Mouse (Mus musculus): ENCODE data around the gene Gse1. TPM values are rescaled to one million over a fixed set of nuclear protein-coding genes. Genes with fewer than 3 reads are reported as not detected.

Gse1 gene
- total RNA-seq, 2 experiments from 2014 or later: 77.7 to 105 TPM

DNA sequence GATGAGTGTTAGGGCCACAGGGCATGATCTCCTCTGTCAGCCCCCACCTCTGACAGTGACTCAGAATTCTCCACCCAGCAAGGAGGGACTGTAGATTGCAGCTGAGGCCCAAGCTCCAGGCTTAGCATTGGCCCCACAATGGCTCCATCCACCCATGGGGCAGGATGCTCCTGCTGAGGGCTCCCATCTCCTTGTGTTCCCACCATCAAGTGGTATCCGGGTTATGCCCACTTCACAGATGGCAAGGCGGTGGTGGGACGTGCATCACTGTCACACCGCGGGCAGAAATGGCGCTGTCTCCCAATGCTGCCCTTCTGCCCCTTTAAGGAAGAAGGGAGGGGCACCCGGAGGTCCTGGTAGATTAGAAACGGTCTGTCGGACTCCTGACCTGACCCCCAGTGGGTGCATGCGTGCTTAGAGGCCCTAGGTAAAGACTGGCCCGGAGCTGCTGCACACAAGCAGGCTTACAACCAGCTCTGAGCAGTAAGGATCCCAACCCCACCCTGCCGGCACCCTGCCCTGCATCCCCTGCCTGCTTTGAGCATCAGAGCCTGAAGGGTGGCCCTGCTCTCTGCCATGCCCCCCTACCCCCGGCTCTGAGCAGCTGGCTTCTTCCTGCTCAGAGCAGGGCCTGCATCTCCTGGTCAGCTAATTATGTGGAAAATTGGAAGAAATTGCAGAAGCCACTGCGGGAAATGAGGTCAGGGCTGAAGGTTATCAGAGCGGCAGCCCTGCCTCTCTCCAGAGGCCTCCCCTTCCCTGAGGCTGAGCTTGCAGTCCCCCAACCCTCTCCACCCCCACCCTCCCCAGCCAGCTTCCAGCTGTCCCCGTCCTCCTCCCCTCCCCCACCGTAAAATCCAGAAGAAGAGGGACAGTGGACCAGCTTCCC is 67.0 kb downstream of the Gse1 start:
- no peak for DNase-seq (ENCODE audit: extremely low spot score in 1 of 2, low spot score in 2 of 2)
- no peak overlapping the region for H3K27ac ChIP-seq
- no peak for TF ChIP-seq CTCF (IDR thresholded peaks at IDR 0.05)
- intact Hi-C loops (cut with DNase I): no loop called here
- no peak overlapping the region for H3K4me3 ChIP-seq

DNA sequence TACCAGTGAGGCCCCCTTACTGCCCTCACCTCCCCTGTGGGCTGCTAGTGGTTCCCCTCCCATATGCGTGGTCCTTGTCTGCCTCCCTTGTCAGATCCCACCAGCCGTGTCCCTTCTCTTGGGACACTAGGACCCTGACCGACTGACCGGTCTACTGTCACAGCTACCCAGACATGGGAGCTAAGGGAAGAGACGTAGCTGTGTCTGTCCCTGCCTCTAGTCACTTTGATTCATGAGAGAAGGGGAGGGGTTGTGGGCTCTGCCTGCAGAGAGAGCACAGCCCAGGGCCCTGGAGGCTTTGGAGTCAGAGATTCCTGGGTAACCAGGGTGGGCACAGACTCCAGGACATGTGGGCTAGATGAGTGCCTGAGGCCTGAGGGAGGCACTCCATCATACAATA is 68.7 kb downstream of the Gse1 start:
- no peak for TF ChIP-seq CTCF (IDR thresholded peaks at IDR 0.05)
- no peak overlapping the region for H3K27ac ChIP-seq
- H3K4me3 ChIP-seq: no peak overlapping the region
- DNase-seq (ENCODE audit: extremely low spot score in 1 of 2, low spot score in 2 of 2): no peak
- intact Hi-C loops (cut with DNase I): no loop called here

DNA sequence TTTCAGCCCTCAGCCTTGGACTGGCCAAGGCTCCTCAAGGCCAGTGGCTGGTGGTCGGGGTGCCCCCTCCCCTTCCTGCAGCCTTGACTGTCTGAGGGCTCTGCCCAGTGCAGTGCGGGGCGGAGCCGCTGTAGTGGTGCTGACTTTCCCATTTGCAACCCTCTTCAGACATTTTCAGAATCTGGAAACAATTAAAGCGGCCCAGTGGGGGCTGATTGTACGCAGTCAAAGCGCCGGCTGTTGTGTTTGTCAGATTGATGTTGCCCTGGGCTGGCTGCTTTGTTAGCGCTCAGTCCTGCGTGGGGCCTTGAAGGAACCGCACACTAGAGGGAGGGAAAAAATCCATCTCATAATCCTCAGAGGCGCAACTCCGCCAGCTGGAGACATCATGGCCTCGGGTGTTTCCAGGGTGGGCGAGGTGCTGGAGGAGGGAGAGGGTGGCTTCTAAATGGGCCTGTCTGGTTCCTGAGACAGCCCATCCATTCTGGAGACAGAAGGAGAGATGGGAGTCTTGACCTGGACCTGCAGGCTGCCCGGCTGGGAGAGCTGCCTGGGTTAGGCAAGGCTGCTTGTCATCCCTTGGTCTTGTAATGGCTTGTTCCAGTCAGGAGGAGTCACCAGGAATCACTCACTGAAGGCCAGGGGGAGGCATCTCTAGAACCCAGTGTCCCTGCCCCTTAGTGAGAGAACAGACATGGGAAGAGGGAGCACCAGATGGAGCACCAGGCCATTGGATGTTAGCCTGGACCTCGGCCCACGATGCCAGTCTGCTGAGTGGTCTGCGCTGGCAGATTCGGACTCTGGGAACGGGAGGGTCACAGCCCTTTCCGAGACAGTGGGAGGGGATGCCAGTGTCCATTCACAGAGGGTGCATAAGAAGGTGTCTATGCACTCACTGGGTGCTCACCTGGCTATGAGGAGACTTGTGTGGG is 70.6 kb downstream of the Gse1 start:
- no peak for DNase-seq (ENCODE audit: extremely low spot score in 1 of 2, low spot score in 2 of 2)
- intact Hi-C loops (cut with DNase I): no loop called here
- no peak overlapping the region for H3K4me3 ChIP-seq
- no peak overlapping the region for H3K27ac ChIP-seq
- no peak for TF ChIP-seq CTCF (IDR thresholded peaks at IDR 0.05)

DNA sequence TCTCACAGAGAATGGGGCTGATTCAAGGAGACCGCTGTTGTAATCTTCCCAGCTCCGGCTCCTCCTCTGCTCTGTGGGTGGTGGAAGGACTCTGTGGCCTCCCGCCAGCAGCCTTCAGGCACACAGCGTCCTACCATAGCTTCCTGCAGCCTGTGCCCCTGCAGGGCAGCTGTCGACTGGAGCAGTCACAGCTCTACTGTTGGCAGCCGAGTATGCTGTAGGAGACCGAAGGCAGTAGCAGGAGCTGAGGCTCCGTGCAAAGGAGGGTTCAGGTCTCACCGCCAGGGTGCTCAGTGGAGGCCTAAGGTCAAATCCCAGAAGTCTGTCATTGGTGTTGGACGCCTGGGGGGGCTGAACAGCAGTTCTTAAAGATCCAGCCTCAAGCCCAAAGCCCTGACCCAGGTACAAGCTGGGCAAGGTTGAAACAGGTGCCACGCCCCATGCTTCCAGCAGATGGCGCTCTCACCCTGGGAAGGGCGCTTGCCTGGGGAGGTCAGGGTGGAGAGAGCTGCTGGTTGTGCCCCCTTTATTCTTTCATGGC is 72.4 kb downstream of the Gse1 start:
- DNase-seq (ENCODE audit: extremely low spot score in 1 of 2, low spot score in 2 of 2): peak; percentile 64 to 81
- intact Hi-C loops (cut with DNase I): loop anchor here (5.0 kb wide), 2 partner anchors 237 to 297 kb away; no protein-coding TSS in a partner anchor
- TF ChIP-seq CTCF (IDR thresholded peaks at IDR 0.05): peak; percentile 95
- Histone ChIP-seq H3K4me3 (no peak overlapping the region), H3K27ac (peak overlapping the region; percentile 65)

DNA sequence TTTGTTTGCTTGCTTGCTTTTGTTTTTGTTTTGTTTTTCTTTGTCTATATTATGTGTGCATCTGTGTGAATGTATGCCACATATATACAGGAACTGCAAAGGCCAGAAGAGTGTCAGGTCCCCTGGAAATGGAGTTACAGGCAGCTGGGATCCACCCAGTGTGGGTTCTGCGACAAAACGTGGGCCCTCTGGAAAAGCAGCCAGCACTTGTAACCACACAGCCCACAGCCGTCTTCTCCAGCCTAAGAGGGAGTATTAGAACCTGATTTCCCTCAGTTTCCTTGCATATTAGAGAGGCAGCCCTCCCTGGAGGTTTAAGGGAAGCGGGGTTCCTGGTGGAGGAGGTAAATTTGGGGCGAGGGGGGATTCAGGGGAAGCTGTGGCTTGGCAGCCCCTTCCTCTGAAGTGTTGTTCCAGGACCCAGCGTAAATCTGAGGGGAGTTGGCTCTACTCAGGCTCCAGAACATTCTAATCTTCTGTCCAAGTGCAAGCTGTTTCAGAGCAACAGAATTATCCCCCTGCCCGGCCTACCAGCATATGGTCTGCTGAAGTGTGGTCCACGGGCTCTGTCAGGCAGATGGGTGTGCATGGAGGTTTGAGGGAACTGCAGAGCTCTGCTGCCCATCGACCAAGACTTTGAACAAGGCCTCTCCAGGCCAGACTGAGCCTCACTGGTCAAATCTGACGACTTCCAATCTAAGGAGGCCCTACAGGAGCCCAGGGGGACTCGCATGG is 74.9 kb downstream of the Gse1 start:
- Histone ChIP-seq H3K4me3 (no peak overlapping the region), H3K27ac (peak overlapping the region; percentile 76)
- DNase-seq (ENCODE audit: extremely low spot score in 1 of 2, low spot score in 2 of 2): no peak
- intact Hi-C loops (cut with DNase I): loop anchor here (5.0 kb wide), 2 partner anchors 234 to 294 kb away; no protein-coding TSS in a partner anchor
- TF ChIP-seq CTCF (IDR thresholded peaks at IDR 0.05): no peak

DNA sequence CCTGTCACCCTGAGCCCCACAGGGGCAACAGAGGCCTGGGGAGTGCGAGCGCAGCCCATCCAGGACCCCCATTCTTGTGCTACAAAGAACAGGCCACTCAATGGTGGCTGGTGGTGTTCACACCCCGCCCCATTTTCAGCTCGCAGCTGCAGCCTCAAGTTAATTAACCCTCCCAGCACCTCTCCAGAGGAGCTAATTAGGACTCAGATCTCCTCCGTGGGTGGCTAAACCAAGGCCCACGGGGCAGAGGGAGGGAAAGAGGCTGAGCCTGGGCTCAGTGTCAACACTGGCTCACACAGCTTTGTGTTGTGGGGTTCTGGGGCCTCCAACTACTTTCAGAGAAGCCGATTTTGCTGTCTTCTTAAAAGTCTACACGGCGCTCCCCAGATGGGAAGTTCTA is 75.8 kb downstream of the Gse1 start:
- intact Hi-C loops (cut with DNase I): loop anchor here (5.0 kb wide), 2 partner anchors 233 to 293 kb away; no protein-coding TSS in a partner anchor
- DNase-seq (ENCODE audit: extremely low spot score in 1 of 2, low spot score in 2 of 2): no peak
- no peak for TF ChIP-seq CTCF (IDR thresholded peaks at IDR 0.05)
- peak overlapping the region; percentile 76 for H3K27ac ChIP-seq
- H3K4me3 ChIP-seq: no peak overlapping the region

DNA sequence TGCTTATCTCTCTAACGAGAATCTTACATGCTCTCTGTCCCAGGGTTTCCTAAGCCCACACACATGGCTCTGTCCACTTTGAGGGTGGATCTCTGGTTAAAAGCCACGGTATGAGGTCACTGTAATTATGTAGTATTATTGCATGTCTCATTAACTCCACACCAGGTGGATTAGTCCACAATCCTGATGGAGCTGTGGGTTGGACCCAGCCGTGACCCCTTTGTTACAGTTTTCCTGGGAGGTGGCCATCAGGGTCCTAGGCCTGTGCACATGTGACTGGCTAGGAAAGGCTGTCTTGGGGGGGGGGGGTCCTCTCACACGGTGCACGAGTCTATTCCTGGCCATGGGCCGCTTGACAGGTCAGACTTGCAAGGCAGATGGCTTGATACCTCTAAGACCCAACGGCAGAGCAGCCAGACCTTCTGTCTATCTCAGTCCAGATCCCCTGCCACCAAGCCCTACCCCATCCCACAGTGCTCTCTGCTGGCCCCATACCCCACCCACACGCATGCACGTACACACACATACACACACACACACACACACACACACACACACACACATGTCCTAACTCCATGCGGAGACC is 77.6 kb downstream of the Gse1 start:
- no peak for TF ChIP-seq CTCF (IDR thresholded peaks at IDR 0.05)
- intact Hi-C loops (cut with DNase I): no loop called here
- H3K27ac ChIP-seq: no peak overlapping the region

DNA sequence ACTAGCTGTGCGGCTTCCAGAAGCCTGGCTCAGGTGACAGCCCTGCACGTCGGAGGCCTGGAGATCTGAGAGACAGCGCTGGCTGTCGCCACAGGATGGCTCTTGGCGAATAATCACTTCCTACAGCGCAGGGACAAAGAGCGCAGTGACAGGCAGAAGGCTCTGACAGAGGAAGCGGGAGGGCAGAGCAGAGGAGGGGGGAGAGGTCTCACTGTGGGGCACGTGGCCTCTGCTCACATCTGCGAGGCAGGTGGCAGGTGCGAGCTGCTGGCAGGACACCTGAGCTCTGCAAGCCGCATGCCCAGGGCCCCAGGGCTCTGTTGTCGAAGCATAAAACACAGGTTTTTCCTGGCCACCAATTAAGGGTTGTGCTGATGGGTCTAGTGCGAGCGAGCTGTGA is 78.8 kb downstream of the Gse1 start:
- H3K27ac ChIP-seq: peak overlapping the region; percentile 47; the same call in 1 of the 2 replicates
- no peak for TF ChIP-seq CTCF (IDR thresholded peaks at IDR 0.05)
- no peak overlapping the region for H3K4me3 ChIP-seq
- intact Hi-C loops (cut with DNase I): no loop called here
- DNase-seq (ENCODE audit: extremely low spot score in 1 of 2, low spot score in 2 of 2): no peak

More for the DNA sequence above, 77.6 kb downstream of the Gse1 start:
- H3K4me3 ChIP-seq: no peak overlapping the region
- DNase-seq (ENCODE audit: extremely low spot score in 1 of 2, low spot score in 2 of 2): no peak

DNA sequence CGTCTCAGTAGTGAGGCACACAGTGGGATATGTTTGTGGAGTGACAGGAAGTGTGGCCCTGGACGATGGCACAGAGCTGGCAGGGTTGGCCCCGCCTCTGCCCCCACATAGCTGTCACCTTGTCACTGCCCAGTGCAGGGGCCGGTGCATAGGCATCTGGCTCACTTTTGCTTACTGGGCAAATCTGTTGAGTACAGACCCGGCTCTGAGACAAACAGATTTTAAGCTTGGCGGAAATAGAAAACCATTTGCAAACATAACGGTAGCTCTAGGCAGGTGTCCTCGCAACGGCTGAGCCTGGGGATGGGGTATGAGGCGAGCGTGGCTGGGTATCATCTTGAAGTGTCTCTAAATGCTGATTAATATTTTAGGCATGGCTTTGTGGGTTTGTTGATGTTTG is 79.3 kb downstream of the Gse1 start:
- no peak overlapping the region for H3K27ac ChIP-seq
- TF ChIP-seq CTCF (IDR thresholded peaks at IDR 0.05): no peak
- no peak overlapping the region for H3K4me3 ChIP-seq
- DNase-seq (ENCODE audit: extremely low spot score in 1 of 2, low spot score in 2 of 2): no peak
- intact Hi-C loops (cut with DNase I): no loop called here

DNA sequence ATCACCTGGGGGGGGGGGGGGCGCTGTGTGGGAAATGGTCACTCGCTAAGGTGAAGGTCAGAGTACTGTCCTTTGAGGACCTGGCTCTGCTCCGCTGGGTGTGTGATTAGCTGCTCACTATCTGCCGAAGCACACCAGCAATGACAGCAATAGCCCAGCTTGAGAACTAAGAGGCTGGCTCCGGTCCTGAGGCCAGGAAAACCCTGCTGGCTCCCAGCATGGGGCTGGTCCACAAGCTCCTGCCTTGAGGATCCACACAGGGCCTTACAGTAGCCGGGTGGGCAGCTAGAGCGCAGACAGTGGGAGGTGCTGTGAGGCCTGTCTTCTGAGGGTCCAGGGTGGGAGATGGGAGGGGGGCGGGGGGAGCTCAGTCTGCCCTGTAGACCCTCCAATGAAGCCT is 79.9 kb downstream of the Gse1 start:
- TF ChIP-seq CTCF (IDR thresholded peaks at IDR 0.05): no peak
- Histone ChIP-seq H3K27ac (no peak overlapping the region; the same call in 1 of the 2 replicates), H3K4me3 (no peak overlapping the region)
- no peak for DNase-seq (ENCODE audit: extremely low spot score in 1 of 2, low spot score in 2 of 2)
- intact Hi-C loops (cut with DNase I): no loop called here

DNA sequence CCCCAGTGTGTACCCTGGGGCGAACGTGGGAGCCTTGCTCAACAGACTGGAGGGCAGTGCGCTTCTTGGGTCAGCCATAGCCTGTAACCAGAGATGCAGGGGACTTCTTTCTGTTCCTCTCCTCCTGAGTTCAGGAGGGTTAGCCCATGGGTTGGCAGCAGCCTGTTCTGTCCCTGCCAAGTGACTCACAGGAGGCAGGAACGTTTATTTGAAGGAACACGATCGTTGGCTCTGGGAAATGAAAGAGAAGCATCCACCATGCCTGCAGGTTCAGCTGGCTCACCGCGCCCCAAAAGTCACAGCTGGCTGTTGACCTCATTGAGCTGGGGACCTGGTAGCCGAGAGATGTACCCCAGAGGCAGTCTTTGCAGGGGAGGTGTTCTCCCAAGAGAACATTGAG is 80.3 kb downstream of the Gse1 start:
- DNase-seq (ENCODE audit: extremely low spot score in 1 of 2, low spot score in 2 of 2): no peak
- no peak overlapping the region; the same call in 1 of the 2 replicates for H3K27ac ChIP-seq
- intact Hi-C loops (cut with DNase I): no loop called here
- no peak overlapping the region for H3K4me3 ChIP-seq
- no peak for TF ChIP-seq CTCF (IDR thresholded peaks at IDR 0.05)

All from left cerebral cortex, adult 2 months (tissue).